In the genomic region with DNA sequence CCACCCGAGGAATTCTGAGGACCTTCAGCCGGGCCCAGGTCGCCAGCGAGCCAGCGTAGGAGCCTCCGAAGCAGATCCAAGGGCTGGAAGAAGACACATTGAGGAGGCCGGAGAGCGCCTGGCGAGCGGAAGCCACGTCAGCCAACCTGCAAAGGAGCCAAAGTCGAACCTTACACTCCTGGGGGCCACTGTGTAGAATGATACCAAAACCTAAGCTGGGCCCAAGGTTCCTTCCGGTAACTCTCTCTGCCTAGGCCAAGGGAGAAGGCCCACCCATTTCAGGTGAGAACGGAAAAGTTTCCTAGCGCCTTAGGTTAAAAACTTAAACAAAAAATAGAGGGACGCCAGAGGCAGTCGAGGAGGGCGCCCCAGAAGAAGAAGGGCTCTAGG, we compare ENCODE assay signal across 7 mouse cellular contexts. TPM values are rescaled to one million over a fixed set of nuclear protein-coding genes. Genes with fewer than 3 reads are reported as not detected.
DNase-seq lines count a peak whose midpoint lies in the region; ATAC-seq and TF ChIP-seq lines count a peak whose summit lies in the region.

No protein-coding gene starts in this region.

- H3K4me2 ChIP-seq in forebrain, postnatal 0 days (ENCODE audit: low read depth), result peak overlapping the region; percentile 94
- H3K4me2 ChIP-seq in liver, embryonic 13.5 days, result peak overlapping the region; percentile 90
- peak overlapping the region; percentile 80 for H3K4me2 ChIP-seq in stomach, postnatal 0 days (replicated peaks; ENCODE audit: low read depth)

- no peak for DNase-seq in thymus, adult 2 months
- no peak for DNase-seq in thymus, adult 18-20 months
- DNase-seq in forebrain, postnatal 0 days, result no peak
- no peak for DNase-seq in liver, embryonic 13.5 days
- no peak for DNase-seq in stomach, postnatal 0 days (ENCODE audit: low spot score)
- no peak for DNase-seq in adrenal gland, postnatal 10 days
- no peak for DNase-seq in gastrocnemius, postnatal 4 days (ENCODE audit: low spot score in 2 of 2)

- WGBS in thymus, adult 2 months, result 23% methylated on average over 18 of the region's 18 CpGs
- 5% methylated on average over 18 of the region's 18 CpGs for WGBS in forebrain, postnatal 0 days
- WGBS in liver, embryonic 13.5 days (ENCODE audit: insufficient replicate concordance), result 7% methylated on average over 18 of the region's 18 CpGs
- 6% methylated on average over 18 of the region's 18 CpGs for WGBS in stomach, postnatal 0 days

- no peaks in the 10 kb centered on the region for H3K36me3 ChIP-seq in thymus, adult 2 months (ENCODE audit: control insufficient read depth, insufficient read depth, low read length)
- H3K36me3 ChIP-seq in forebrain, postnatal 0 days (ENCODE audit: insufficient read depth), result no peaks in the 10 kb centered on the region
- H3K36me3 ChIP-seq in liver, embryonic 13.5 days, result no peaks in the 10 kb centered on the region
- no peaks in the 10 kb centered on the region for H3K36me3 ChIP-seq in stomach, postnatal 0 days (ENCODE audit: control insufficient read depth, insufficient read depth, low read length)

- no peak for TF ChIP-seq EP300 in stomach, postnatal 0 days (optimal IDR thresholded peaks at IDR 0.05)

- H3K4me3 ChIP-seq in thymus, adult 2 months (ENCODE audit: control insufficient read depth, insufficient read depth, low read length), result peak overlapping the region; percentile 69
- peak overlapping the region; percentile 45 for H3K4me3 ChIP-seq in forebrain, postnatal 0 days (ENCODE audit: low read depth, low read length)
- H3K4me3 ChIP-seq in liver, embryonic 13.5 days (replicated peaks), result peak overlapping the region; percentile 65
- H3K4me3 ChIP-seq in stomach, postnatal 0 days (ENCODE audit: low read depth, low read length), result peak overlapping the region; percentile 49

- no peak for ATAC-seq in forebrain, postnatal 0 days
- ATAC-seq in liver, embryonic 13.5 days (ENCODE audit: low read depth), result no peak
- no peak for ATAC-seq in stomach, postnatal 0 days (ENCODE audit: low FRiP score, low TSS enrichment)

- H3K9ac ChIP-seq in forebrain, postnatal 0 days, result no peak overlapping the region
- H3K9ac ChIP-seq in liver, embryonic 13.5 days, result 0 out of 2 replicates have a peak overlapping the region, but pooled peaks have one; percentile 59
- no peak overlapping the region for H3K9ac ChIP-seq in stomach, postnatal 0 days (ENCODE audit: low read length)

- peaks cover 4% of the 10 kb centered on the region; the same call in 1 of the 2 replicates for H3K27me3 ChIP-seq in thymus, adult 2 months (ENCODE audit: control insufficient read depth, insufficient read depth, low read length)
- peaks cover 92% of the 10 kb centered on the region for H3K27me3 ChIP-seq in forebrain, postnatal 0 days (ENCODE audit: insufficient read depth, low read length)
- H3K27me3 ChIP-seq in liver, embryonic 13.5 days, result peaks cover 95% of the 10 kb centered on the region
- peaks cover 29% of the 10 kb centered on the region; the same call in 1 of the 2 replicates for H3K27me3 ChIP-seq in stomach, postnatal 0 days (ENCODE audit: control insufficient read depth, insufficient read depth, low read length)

- no peak overlapping the region for H3K27ac ChIP-seq in thymus, adult 2 months (ENCODE audit: control insufficient read depth, insufficient read depth, low read length)
- no peak overlapping the region for H3K27ac ChIP-seq in forebrain, postnatal 0 days (ENCODE audit: low read depth, low read length)
- no peak overlapping the region for H3K27ac ChIP-seq in liver, embryonic 13.5 days
- H3K27ac ChIP-seq in stomach, postnatal 0 days (replicated peaks), result no peak overlapping the region

- no peak for TF ChIP-seq POLR2A in thymus, adult 2 months (IDR thresholded peaks at IDR 0.05; ENCODE audit: control insufficient read depth, extremely low read depth, insufficient read depth, low read length, poor library complexity)

- H3K9me3 ChIP-seq in forebrain, postnatal 0 days (ENCODE audit: low read length), result no peaks in the 10 kb centered on the region
- H3K9me3 ChIP-seq in liver, embryonic 13.5 days (replicated peaks), result no peaks in the 10 kb centered on the region
- H3K9me3 ChIP-seq in stomach, postnatal 0 days (ENCODE audit: control insufficient read depth, low read length), result no peaks in the 10 kb centered on the region

- TF ChIP-seq CTCF in thymus, adult 2 months (IDR thresholded peaks at IDR 0.05; ENCODE audit: borderline replicate concordance, control insufficient read depth, extremely low read depth, insufficient read depth, low read length, poor library complexity), result no peak
- no peak for TF ChIP-seq CTCF in forebrain, postnatal 0 days (IDR thresholded peaks at IDR 0.05; ENCODE audit: low read depth)
- TF ChIP-seq CTCF in stomach, postnatal 0 days (IDR thresholded peaks at IDR 0.05; ENCODE audit: low read depth), result no peak

- H3K4me1 ChIP-seq in thymus, adult 2 months (replicated peaks; ENCODE audit: control insufficient read depth, insufficient read depth, low read length), result peaks cover 11% of the 10 kb centered on the region
- H3K4me1 ChIP-seq in forebrain, postnatal 0 days (ENCODE audit: insufficient read depth), result 0 out of 2 replicates have a peak, but pooled peaks cover 3% of the 10 kb centered on the region
- peaks cover 26% of the 10 kb centered on the region for H3K4me1 ChIP-seq in liver, embryonic 13.5 days (replicated peaks)
- H3K4me1 ChIP-seq in stomach, postnatal 0 days (replicated peaks; ENCODE audit: control insufficient read depth, insufficient read depth), result 0 out of 2 replicates have a peak, but pooled peaks cover 3% of the 10 kb centered on the region

RNA-seq across cellular contexts. Expression of a gene that starts 2.4 kb away (rescaled TPM):
- polyA plus RNA-seq in thymus, adult 2 months (2012; rRNA removed), result 640 and 1,004 TPM in 2 replicates
- total RNA-seq in forebrain, postnatal 0 days (2014; rRNA removed), result not detected in 2 replicates
- polyA plus RNA-seq in forebrain, postnatal 0 days (2015; fragmentation: Nextera tagmentation; extraction: Ambion mirVana), result not detected in 2 replicates
- polyA plus RNA-seq in liver, embryonic 13.5 days (2015; fragmentation: Nextera tagmentation; extraction: Ambion mirVana), result 0.25 and 0.39 TPM in 2 replicates
- 0.51 and 0.65 TPM in 2 replicates for polyA plus RNA-seq in stomach, postnatal 0 days (2015; fragmentation: Nextera tagmentation; extraction: Ambion mirVana)
- total RNA-seq in adrenal gland, postnatal 10 days (2021), result not detected
- under 1 TPM; 0.20 to 0.21 TPM for total RNA-seq in gastrocnemius, postnatal 4 days (2021)

RNA-seq across cellular contexts. Expression of a gene that starts 26.1 kb away (rescaled TPM):
- 0.08 and 0.23 TPM in 2 replicates for polyA plus RNA-seq in thymus, adult 2 months (2012; rRNA removed)
- 0.38 TPM in 1 of 2 replicates, not detected in the other for total RNA-seq in forebrain, postnatal 0 days (2014; rRNA removed)
- polyA plus RNA-seq in forebrain, postnatal 0 days (2015; fragmentation: Nextera tagmentation; extraction: Ambion mirVana), result not detected in 2 replicates
- not detected in 2 replicates for polyA plus RNA-seq in liver, embryonic 13.5 days (2015; fragmentation: Nextera tagmentation; extraction: Ambion mirVana)
- 0.05 TPM in 1 of 2 replicates, not detected in the other for polyA plus RNA-seq in stomach, postnatal 0 days (2015; fragmentation: Nextera tagmentation; extraction: Ambion mirVana)
- not detected for total RNA-seq in adrenal gland, postnatal 10 days (2021)
- not detected for total RNA-seq in gastrocnemius, postnatal 4 days (2021)

RNA-seq across cellular contexts. Expression of a gene that starts 28.3 kb away (rescaled TPM):
- polyA plus RNA-seq in thymus, adult 2 months (2012; rRNA removed), result 248 and 460 TPM in 2 replicates
- total RNA-seq in forebrain, postnatal 0 days (2014; rRNA removed), result 9.2 and 47.2 TPM in 2 replicates
- polyA plus RNA-seq in forebrain, postnatal 0 days (2015; fragmentation: Nextera tagmentation; extraction: Ambion mirVana), result 1.6 and 1.9 TPM in 2 replicates
- polyA plus RNA-seq in liver, embryonic 13.5 days (2015; fragmentation: Nextera tagmentation; extraction: Ambion mirVana), result 3.6 and 18.3 TPM in 2 replicates
- 2.1 TPM in 1 of 2 replicates, not detected in the other for polyA plus RNA-seq in stomach, postnatal 0 days (2015; fragmentation: Nextera tagmentation; extraction: Ambion mirVana)
- 100 to 1,000 TPM; 239 to 319 TPM for total RNA-seq in adrenal gland, postnatal 10 days (2021)
- 100 to 1,000 TPM; 276 to 360 TPM for total RNA-seq in gastrocnemius, postnatal 4 days (2021)

RNA-seq across cellular contexts. Expression of a gene that starts 28.6 kb away (rescaled TPM):
- 322 and 402 TPM in 2 replicates for polyA plus RNA-seq in thymus, adult 2 months (2012; rRNA removed)
- 233 and 262 TPM in 2 replicates for total RNA-seq in forebrain, postnatal 0 days (2014; rRNA removed)
- polyA plus RNA-seq in forebrain, postnatal 0 days (2015; fragmentation: Nextera tagmentation; extraction: Ambion mirVana), result 0.40 TPM in 1 of 2 replicates, not detected in the other
- polyA plus RNA-seq in liver, embryonic 13.5 days (2015; fragmentation: Nextera tagmentation; extraction: Ambion mirVana), result 3.5 and 3.7 TPM in 2 replicates
- polyA plus RNA-seq in stomach, postnatal 0 days (2015; fragmentation: Nextera tagmentation; extraction: Ambion mirVana), result 0.35 and 0.99 TPM in 2 replicates
- total RNA-seq in adrenal gland, postnatal 10 days (2021), result 100 to 1,000 TPM; 299 to 338 TPM
- 100 to 1,000 TPM; 393 to 555 TPM for total RNA-seq in gastrocnemius, postnatal 4 days (2021)

RNA-seq across cellular contexts. Expression of a gene that starts 34.0 kb away (rescaled TPM):
- 33.1 and 38.5 TPM in 2 replicates for polyA plus RNA-seq in thymus, adult 2 months (2012; rRNA removed)
- total RNA-seq in forebrain, postnatal 0 days (2014; rRNA removed), result 26.4 and 44.9 TPM in 2 replicates
- polyA plus RNA-seq in forebrain, postnatal 0 days (2015; fragmentation: Nextera tagmentation; extraction: Ambion mirVana), result 4.2 and 5.8 TPM in 2 replicates
- polyA plus RNA-seq in liver, embryonic 13.5 days (2015; fragmentation: Nextera tagmentation; extraction: Ambion mirVana), result 38.8 and 52.6 TPM in 2 replicates
- polyA plus RNA-seq in stomach, postnatal 0 days (2015; fragmentation: Nextera tagmentation; extraction: Ambion mirVana), result 5.8 and 5.9 TPM in 2 replicates
- total RNA-seq in adrenal gland, postnatal 10 days (2021), result 100 to 1,000 TPM; 136 to 154 TPM
- total RNA-seq in gastrocnemius, postnatal 4 days (2021), result 100 to 1,000 TPM; 143 to 189 TPM

Comparison
In these comparisons a context has a peak if more than half of its experiments do, and no peak if none do; other contexts are left out.
1. RNA of a gene that starts 2.4 kb away (polyA plus RNA-seq): 640 to 1,004 TPM in thymus, adult 2 months; 0.51 to 0.65 TPM in stomach, postnatal 0 days, 0.25 to 0.39 TPM in liver, embryonic 13.5 days and not detected in forebrain, postnatal 0 days; every median in the first group is over 100 times any median in the second.
2. RNA of a gene that starts 28.3 kb away (polyA plus RNA-seq): 248 to 460 TPM in thymus, adult 2 months; 3.6 to 18.3 TPM in liver, embryonic 13.5 days, 1.6 to 1.9 TPM in forebrain, postnatal 0 days and 2.1 TPM in stomach, postnatal 0 days; every median in the first group is over 10 times any median in the second.
3. Peak in every context shown above with its lines, with median percentiles within 50 percentile points of each other: H3K4me3 ChIP-seq and H3K4me2 ChIP-seq.